25 mouse cellular contexts compared by ENCODE assay signal in the genomic region with DNA sequence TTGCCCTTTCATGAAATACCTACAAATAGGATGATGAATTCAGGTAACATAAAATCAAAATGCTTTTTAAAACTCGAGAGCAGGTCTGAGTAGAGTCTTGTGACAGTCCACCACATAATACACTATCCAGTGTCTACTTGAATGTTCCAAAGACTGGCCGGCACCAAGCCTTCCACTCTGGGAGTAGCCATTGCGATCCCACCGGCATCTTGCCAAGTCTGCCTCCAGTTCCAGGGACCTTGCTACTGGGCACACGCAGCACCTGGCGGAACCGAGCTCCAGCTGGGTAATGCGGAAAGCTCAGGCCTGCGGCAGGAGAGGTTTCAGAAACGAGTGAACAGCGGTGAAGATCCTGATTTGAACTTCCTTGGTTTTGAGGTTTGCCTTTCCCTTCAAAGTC. TPM values are rescaled to one million over a fixed set of nuclear protein-coding genes. Genes with fewer than 3 reads are reported as not detected.
DNase-seq lines count a peak whose midpoint lies in the region; ATAC-seq lines count a peak whose summit lies in the region.
"Had no signal": no experiment of that assay in that cellular context is flagged by ENCODE, and none has a peak within 500 bp of the region (broad histone marks: within the 10 kb centered on the region; RNA-seq: fewer than 3 reads in every experiment).

No protein-coding gene starts in this region.

- DNase-seq in adrenal gland, postnatal 14 days, result peak; percentile 30
- no peak for DNase-seq in adrenal gland, adult (ENCODE audit: inconsistent age in 2 of 2, low spot score in 1 of 2)
- peak; percentile 14 to 42 for DNase-seq in kidney, postnatal 25 days
- no peak for DNase-seq in kidney, adult 8-10 months
- DNase-seq in cerebellum, adult 9-11 months, result peak; percentile 49
- peak; percentile 27 for DNase-seq in gastrocnemius, postnatal 14 days
- no peak for DNase-seq in urinary bladder, postnatal 36 days (ENCODE audit: low spot score in 2 of 2)
- DNase-seq: heart, postnatal 4 days; kidney, adult 11 months; kidney, postnatal 14 days; liver; liver, postnatal 0 days; lung, postnatal 10 days; spleen, adult 18-20 months; thymus, adult 18-20 months; thymus, postnatal 4 days had no signal

- no peaks in the 10 kb centered on the region for H3K4me1 ChIP-seq in midbrain, embryonic 16.5 days (ENCODE audit: control insufficient read depth, insufficient read depth, low read length)
- H3K4me1 ChIP-seq: forebrain, embryonic 10.5 days; heart, embryonic 15.5 days; midbrain, embryonic 12.5 days; neural tube, embryonic 13.5 days had no signal

- H3K36me3 ChIP-seq in midbrain, embryonic 16.5 days (ENCODE audit: control insufficient read depth, insufficient read depth, low read length), result no peaks in the 10 kb centered on the region
- H3K36me3 ChIP-seq: forebrain, embryonic 10.5 days; heart, embryonic 15.5 days; midbrain, embryonic 12.5 days; neural tube, embryonic 13.5 days had no signal

- no peak overlapping the region for H3K9ac ChIP-seq in midbrain, embryonic 16.5 days (ENCODE audit: low read depth, low read length)
- H3K9ac ChIP-seq: heart, embryonic 15.5 days; liver, postnatal 0 days; midbrain, embryonic 12.5 days; neural tube, embryonic 13.5 days had no signal

- ATAC-seq in midbrain, embryonic 16.5 days, result no peak
- ATAC-seq: CD4-positive, CD25-positive, alpha-beta regulatory T cell, adult 4 months; hindbrain, embryonic 16.5 days; liver, postnatal 0 days; Patski had no signal

- H3K9me3 ChIP-seq in midbrain, embryonic 16.5 days (replicated peaks; ENCODE audit: control insufficient read depth, low read length, poor library complexity, severe bottlenecking), result no peaks in the 10 kb centered on the region
- H3K9me3 ChIP-seq: forebrain, embryonic 10.5 days; heart, embryonic 15.5 days; midbrain, embryonic 12.5 days; neural tube, embryonic 13.5 days had no signal

- H3K4me2 ChIP-seq in midbrain, embryonic 16.5 days (ENCODE audit: low read length), result no peak overlapping the region
- H3K4me2 ChIP-seq: heart, embryonic 15.5 days; midbrain, embryonic 12.5 days; neural tube, embryonic 13.5 days had no signal

- no peak overlapping the region for H3K27ac ChIP-seq in midbrain, embryonic 16.5 days (ENCODE audit: low read length)
- H3K27ac ChIP-seq: forebrain, embryonic 10.5 days; heart, adult 2 months; heart, embryonic 15.5 days; midbrain, embryonic 12.5 days; neural tube, embryonic 13.5 days had no signal

- H3K4me3 ChIP-seq in midbrain, embryonic 16.5 days (ENCODE audit: low read depth, low read length), result no peak overlapping the region
- H3K4me3 ChIP-seq: forebrain, embryonic 10.5 days; heart, adult 2 months; heart, embryonic 15.5 days; midbrain, embryonic 12.5 days; neural tube, embryonic 13.5 days had no signal

- no peaks in the 10 kb centered on the region for H3K27me3 ChIP-seq in midbrain, embryonic 16.5 days (ENCODE audit: control insufficient read depth, insufficient read depth, low read depth, low read length)
- H3K27me3 ChIP-seq: heart, embryonic 15.5 days; midbrain, embryonic 12.5 days; neural tube, embryonic 13.5 days; Patski had no signal

- intact Hi-C loops in gastrocnemius, postnatal 14 days (cut with DNase I; ENCODE audit: low total_unique reads), result no loop called here

- 95% methylated on average over 11 of the region's 11 CpGs for WGBS in midbrain, embryonic 16.5 days

RNA-seq across cellular contexts. Expression of a gene that starts 27.1 kb away (rescaled TPM):
- 10.3 and 13.4 TPM in 2 replicates for total RNA-seq in adrenal gland, postnatal 14 days (2021)
- total RNA-seq in gastrocnemius, postnatal 14 days (2021), result 1 to 10 TPM; 6.0 to 6.6 TPM
- polyA plus RNA-seq in midbrain, embryonic 16.5 days (2015; fragmentation: Nextera tagmentation; extraction: Ambion mirVana), result 13.8 and 13.9 TPM in 2 replicates

RNA-seq across cellular contexts. Expression of a gene that starts 59.0 kb away (rescaled TPM):
- 563 and 581 TPM in 2 replicates for total RNA-seq in adrenal gland, postnatal 14 days (2021)
- 100 to 1,000 TPM; 725 to 812 TPM for total RNA-seq in gastrocnemius, postnatal 14 days (2021)
- 534 and 572 TPM in 2 replicates for polyA plus RNA-seq in midbrain, embryonic 16.5 days (2015; fragmentation: Nextera tagmentation; extraction: Ambion mirVana)

RNA-seq across cellular contexts. Expression of a gene that starts 59.1 kb away (rescaled TPM):
- 21.0 and 24.7 TPM in 2 replicates for total RNA-seq in adrenal gland, postnatal 14 days (2021)
- 1 to 10 TPM; 4.8 to 5.1 TPM for total RNA-seq in gastrocnemius, postnatal 14 days (2021)
- polyA plus RNA-seq in midbrain, embryonic 16.5 days (2015; fragmentation: Nextera tagmentation; extraction: Ambion mirVana), result 27.4 and 32.2 TPM in 2 replicates

Comparison
In these comparisons a context has a peak if more than half of its experiments do, and no peak if none do; other contexts are left out.
1. DNase-seq: peak in adrenal gland, postnatal 14 days (single experiment), kidney, postnatal 25 days (2 of 2), cerebellum, adult 9-11 months (single experiment) and gastrocnemius, postnatal 14 days (single experiment); none in adrenal gland, adult (0 of 2), kidney, adult 8-10 months (0 of 2) and urinary bladder, postnatal 36 days (0 of 2).